Mouse (Mus musculus): ENCODE measurements around the gene Tmem213. TPM values are rescaled to one million over a fixed set of nuclear protein-coding genes. Genes with fewer than 3 reads are reported as not detected.

Gene Tmem213
- polyA plus RNA-seq, 1 experiment from 2014 or later: not detected

DNA sequence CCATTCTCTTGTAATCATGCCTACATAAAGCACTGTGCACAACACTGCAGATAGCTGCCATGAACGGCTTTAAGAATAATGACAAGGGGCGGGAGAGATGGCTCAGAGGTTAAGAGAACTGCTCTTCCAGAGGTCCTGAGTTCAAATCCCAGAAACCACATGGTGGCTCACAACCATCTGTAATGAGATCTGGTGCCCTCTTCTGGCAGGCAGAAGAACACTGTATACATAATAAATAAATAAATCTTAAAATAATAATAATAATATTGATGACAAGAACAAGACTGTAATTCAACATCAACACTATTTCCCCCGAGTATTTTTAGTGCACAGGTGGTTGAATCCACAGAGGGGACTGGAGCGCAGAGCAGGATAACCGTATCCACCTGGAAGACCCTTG lies 47.1 kb downstream of the Tmem213 start:
- H3K27me3 ChIP-seq (ENCODE audit: control insufficient read depth, insufficient read depth, low read length): no peaks in the 10 kb centered on the region
- H3K36me3 ChIP-seq (ENCODE audit: control insufficient read depth, insufficient read depth, low read length): no peaks in the 10 kb centered on the region
- H3K4me1 ChIP-seq (ENCODE audit: control insufficient read depth in 2 of 2, insufficient read depth in 2 of 2, low read length in 2 of 2): peaks cover 8% of the 10 kb centered on the region in 2 experiments
- H3K4me3 ChIP-seq (ENCODE audit: control insufficient read depth in 1 of 2, insufficient read depth in 1 of 2, low read depth in 1 of 2, low read length in 2 of 2): no peak overlapping the region
- H3K27ac ChIP-seq (replicated peaks in 1 of 2; ENCODE audit: control insufficient read depth in 1 of 2, insufficient read depth in 1 of 2, low read depth in 2 of 2, low read length in 2 of 2): no peak overlapping the region
- 87% methylated on average over 5 of the region's 5 CpGs for WGBS
- no peak overlapping the region for H3K4me2 ChIP-seq (ENCODE audit: low read length)
- H3K9ac ChIP-seq (ENCODE audit: low read length): no peak overlapping the region
- ATAC-seq (ENCODE audit: insufficient number of reproducible peaks, insufficient read depth, low FRiP score, low read depth): no peak
- no peaks in the 10 kb centered on the region for H3K9me3 ChIP-seq (ENCODE audit: control insufficient read depth, low read length)

- Histone ChIP-seq H3K9me3 (ENCODE audit: control insufficient read depth, low read length) (no peaks in the 10 kb centered on the region), H3K4me3 (ENCODE audit: control insufficient read depth in 1 of 2, insufficient read depth in 1 of 2, low read depth in 1 of 2, low read length in 2 of 2) (no peak overlapping the region), H3K4me2 (ENCODE audit: low read length) (no peak overlapping the region), H3K4me1 (ENCODE audit: control insufficient read depth in 2 of 2, insufficient read depth in 2 of 2, low read length in 2 of 2) (no peaks in the 10 kb centered on the region), H3K27ac (replicated peaks in 1 of 2; ENCODE audit: control insufficient read depth in 1 of 2, insufficient read depth in 1 of 2, low read depth in 2 of 2, low read length in 2 of 2) (no peak overlapping the region), H3K27me3 (ENCODE audit: control insufficient read depth, insufficient read depth, low read length) (no peaks in the 10 kb centered on the region), H3K36me3 (ENCODE audit: control insufficient read depth, insufficient read depth, low read length) (no peaks in the 10 kb centered on the region), H3K9ac (ENCODE audit: low read length) (no peak overlapping the region)
- ATAC-seq (ENCODE audit: insufficient number of reproducible peaks, insufficient read depth, low FRiP score, low read depth): no peak
- WGBS: 88% methylated on average over 16 of the region's 16 CpGs
These were observed 48.9 kb downstream of the Tmem213 start for GRCm38 (mm10) chr6:38157925-38158324.

- no peaks in the 10 kb centered on the region for H3K4me1 ChIP-seq (ENCODE audit: control insufficient read depth in 2 of 2, insufficient read depth in 2 of 2, low read length in 2 of 2)
- WGBS: 84% methylated on average over 4 of the region's 4 CpGs
- no peaks in the 10 kb centered on the region for H3K27me3 ChIP-seq (ENCODE audit: control insufficient read depth, insufficient read depth, low read length)
- H3K4me3 ChIP-seq (ENCODE audit: control insufficient read depth in 1 of 2, insufficient read depth in 1 of 2, low read depth in 1 of 2, low read length in 2 of 2): no peak overlapping the region
- no peak for ATAC-seq (ENCODE audit: insufficient number of reproducible peaks, insufficient read depth, low FRiP score, low read depth)
- H3K9me3 ChIP-seq (ENCODE audit: control insufficient read depth, low read length): no peaks in the 10 kb centered on the region
- no peak overlapping the region for H3K27ac ChIP-seq (replicated peaks in 1 of 2; ENCODE audit: control insufficient read depth in 1 of 2, insufficient read depth in 1 of 2, low read depth in 2 of 2, low read length in 2 of 2)
- no peak overlapping the region for H3K4me2 ChIP-seq (ENCODE audit: low read length)
- H3K36me3 ChIP-seq (ENCODE audit: control insufficient read depth, insufficient read depth, low read length): no peaks in the 10 kb centered on the region
- no peak overlapping the region for H3K9ac ChIP-seq (ENCODE audit: low read length)
These were observed 50.5 kb downstream of the Tmem213 start for GRCm38 (mm10) chr6:38159576-38159975.

DNA sequence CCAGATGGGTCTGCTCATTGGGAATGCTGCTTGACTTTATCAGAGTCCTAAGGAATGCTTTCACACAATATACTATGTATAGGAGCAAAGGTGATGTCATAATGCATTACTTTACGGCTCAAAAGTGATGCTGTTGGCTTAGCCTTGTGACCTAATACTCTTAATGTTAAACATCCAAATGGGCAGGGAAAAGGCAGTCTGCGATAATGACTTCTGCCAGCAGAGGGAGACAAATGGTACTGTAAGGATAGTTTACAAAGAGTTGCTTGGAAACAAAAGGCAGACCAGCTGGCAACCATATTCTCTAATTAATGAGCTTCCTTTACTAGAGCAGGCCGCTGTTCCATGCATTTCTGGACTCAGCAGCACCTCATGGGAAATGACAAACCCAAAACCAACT lies 51.0 kb downstream of the Tmem213 start:
- Histone ChIP-seq H3K27me3 (ENCODE audit: control insufficient read depth, insufficient read depth, low read length) (no peaks in the 10 kb centered on the region), H3K27ac (replicated peaks in 1 of 2; ENCODE audit: control insufficient read depth in 1 of 2, insufficient read depth in 1 of 2, low read depth in 2 of 2, low read length in 2 of 2) (no peak overlapping the region), H3K36me3 (ENCODE audit: control insufficient read depth, insufficient read depth, low read length) (no peaks in the 10 kb centered on the region), H3K4me1 (ENCODE audit: control insufficient read depth in 2 of 2, insufficient read depth in 2 of 2, low read length in 2 of 2) (no peaks in the 10 kb centered on the region), H3K4me2 (ENCODE audit: low read length) (no peak overlapping the region), H3K4me3 (ENCODE audit: control insufficient read depth in 1 of 2, insufficient read depth in 1 of 2, low read depth in 1 of 2, low read length in 2 of 2) (no peak overlapping the region), H3K9me3 (ENCODE audit: control insufficient read depth, low read length) (no peaks in the 10 kb centered on the region), H3K9ac (ENCODE audit: low read length) (no peak overlapping the region)
- ATAC-seq (ENCODE audit: insufficient number of reproducible peaks, insufficient read depth, low FRiP score, low read depth): no peak
- 15% methylated on average over 3 of the region's 3 CpGs for WGBS

DNA sequence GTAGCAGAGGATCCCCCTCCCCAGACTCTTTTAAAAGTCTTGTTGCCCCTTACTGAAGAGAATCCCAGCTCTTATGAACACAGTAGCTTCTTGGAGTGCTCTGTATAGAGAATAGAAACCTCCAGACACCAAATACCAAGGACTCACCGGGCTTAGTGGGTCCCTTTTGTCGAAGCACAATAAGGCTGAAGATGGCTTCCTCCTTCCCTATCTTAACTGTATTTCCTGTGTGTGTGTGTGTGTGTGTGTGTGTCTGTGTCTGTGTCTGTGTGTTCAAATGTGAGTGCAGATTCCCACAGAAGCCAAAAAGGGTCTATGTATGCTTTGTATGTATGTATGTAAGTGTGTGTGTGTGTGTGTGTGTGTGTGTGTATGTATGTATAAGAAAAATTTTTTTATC lies 51.5 kb downstream of the Tmem213 start:
- Histone ChIP-seq H3K4me2 (ENCODE audit: low read length) (no peak overlapping the region), H3K4me1 (ENCODE audit: control insufficient read depth in 2 of 2, insufficient read depth in 2 of 2, low read length in 2 of 2) (no peaks in the 10 kb centered on the region), H3K4me3 (ENCODE audit: control insufficient read depth in 1 of 2, insufficient read depth in 1 of 2, low read depth in 1 of 2, low read length in 2 of 2) (no peak overlapping the region), H3K9ac (ENCODE audit: low read length) (no peak overlapping the region), H3K27me3 (ENCODE audit: control insufficient read depth, insufficient read depth, low read length) (no peaks in the 10 kb centered on the region), H3K9me3 (ENCODE audit: control insufficient read depth, low read length) (no peaks in the 10 kb centered on the region), H3K27ac (replicated peaks in 1 of 2; ENCODE audit: control insufficient read depth in 1 of 2, insufficient read depth in 1 of 2, low read depth in 2 of 2, low read length in 2 of 2) (no peak overlapping the region; a peak in 1 of 4 replicates), H3K36me3 (ENCODE audit: control insufficient read depth, insufficient read depth, low read length) (no peaks in the 10 kb centered on the region)
- 47% methylated on average over 2 of the region's 2 CpGs for WGBS
- ATAC-seq (ENCODE audit: insufficient number of reproducible peaks, insufficient read depth, low FRiP score, low read depth): no peak

- no peaks in the 10 kb centered on the region for H3K9me3 ChIP-seq (ENCODE audit: control insufficient read depth, low read length)
- H3K36me3 ChIP-seq (ENCODE audit: control insufficient read depth, insufficient read depth, low read length): no peaks in the 10 kb centered on the region
- no peaks in the 10 kb centered on the region for H3K4me1 ChIP-seq (ENCODE audit: control insufficient read depth in 2 of 2, insufficient read depth in 2 of 2, low read length in 2 of 2)
- H3K9ac ChIP-seq (ENCODE audit: low read length): no peak overlapping the region
- WGBS: 73% methylated on average over 14 of the region's 14 CpGs
- no peaks in the 10 kb centered on the region for H3K27me3 ChIP-seq (ENCODE audit: control insufficient read depth, insufficient read depth, low read length)
- H3K27ac ChIP-seq (replicated peaks in 1 of 2; ENCODE audit: control insufficient read depth in 1 of 2, insufficient read depth in 1 of 2, low read depth in 2 of 2, low read length in 2 of 2): no peak overlapping the region
- ATAC-seq (ENCODE audit: insufficient number of reproducible peaks, insufficient read depth, low FRiP score, low read depth): no peak
- H3K4me2 ChIP-seq (ENCODE audit: low read length): no peak overlapping the region
- H3K4me3 ChIP-seq (ENCODE audit: control insufficient read depth in 1 of 2, insufficient read depth in 1 of 2, low read depth in 1 of 2, low read length in 2 of 2): no peak overlapping the region
These were observed 53.9 kb downstream of the Tmem213 start for GRCm38 (mm10) chr6:38162825-38163504.

- WGBS: 86% methylated on average over 6 of the region's 6 CpGs
- Histone ChIP-seq H3K27ac (replicated peaks in 1 of 2; ENCODE audit: control insufficient read depth in 1 of 2, insufficient read depth in 1 of 2, low read depth in 2 of 2, low read length in 2 of 2) (no peak overlapping the region), H3K9me3 (ENCODE audit: control insufficient read depth, low read length) (no peaks in the 10 kb centered on the region), H3K4me1 (ENCODE audit: control insufficient read depth in 2 of 2, insufficient read depth in 2 of 2, low read length in 2 of 2) (no peaks in the 10 kb centered on the region), H3K36me3 (ENCODE audit: control insufficient read depth, insufficient read depth, low read length) (0 out of 2 replicates have a peak, but pooled peaks cover 2% of the 10 kb centered on the region), H3K4me3 (ENCODE audit: control insufficient read depth in 1 of 2, insufficient read depth in 1 of 2, low read depth in 1 of 2, low read length in 2 of 2) (no peak overlapping the region), H3K9ac (ENCODE audit: low read length) (no peak overlapping the region), H3K27me3 (ENCODE audit: control insufficient read depth, insufficient read depth, low read length) (no peaks in the 10 kb centered on the region), H3K4me2 (ENCODE audit: low read length) (no peak overlapping the region)
- no peak for ATAC-seq (ENCODE audit: insufficient number of reproducible peaks, insufficient read depth, low FRiP score, low read depth)
These were observed 55.6 kb downstream of the Tmem213 start for GRCm38 (mm10) chr6:38164705-38165104.

DNA sequence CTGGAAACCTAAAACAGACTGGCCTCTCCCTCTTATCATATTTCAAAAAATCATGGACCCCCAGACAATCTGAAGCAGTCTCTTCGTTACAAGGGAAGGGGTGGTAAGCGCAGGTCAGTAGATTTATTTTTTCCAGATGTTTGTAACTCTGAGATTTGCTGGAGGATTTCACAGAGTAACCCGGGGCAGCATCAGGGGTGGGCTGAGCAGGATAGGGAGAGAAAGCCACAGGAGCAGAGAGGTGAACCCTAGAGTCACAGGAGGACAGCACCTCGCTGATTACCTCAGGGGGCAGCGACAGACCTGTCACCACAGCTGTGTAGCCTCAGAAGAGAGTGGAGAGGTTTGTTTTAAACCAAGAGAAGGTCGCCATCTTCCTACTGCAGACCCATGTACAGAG lies 56.3 kb downstream of the Tmem213 start:
- Histone ChIP-seq H3K4me2 (ENCODE audit: low read length) (no peak overlapping the region), H3K4me3 (ENCODE audit: control insufficient read depth in 1 of 2, insufficient read depth in 1 of 2, low read depth in 1 of 2, low read length in 2 of 2) (no peak overlapping the region), H3K27ac (replicated peaks in 1 of 2; ENCODE audit: control insufficient read depth in 1 of 2, insufficient read depth in 1 of 2, low read depth in 2 of 2, low read length in 2 of 2) (no peak overlapping the region), H3K27me3 (ENCODE audit: control insufficient read depth, insufficient read depth, low read length) (no peaks in the 10 kb centered on the region), H3K9ac (ENCODE audit: low read length) (no peak overlapping the region), H3K9me3 (ENCODE audit: control insufficient read depth, low read length) (no peaks in the 10 kb centered on the region), H3K4me1 (ENCODE audit: control insufficient read depth in 2 of 2, insufficient read depth in 2 of 2, low read length in 2 of 2) (no peaks in the 10 kb centered on the region), H3K36me3 (ENCODE audit: control insufficient read depth, insufficient read depth, low read length) (0 out of 2 replicates have a peak, but pooled peaks cover 7% of the 10 kb centered on the region)
- 66% methylated on average over 6 of the region's 6 CpGs for WGBS
- no peak for ATAC-seq (ENCODE audit: insufficient number of reproducible peaks, insufficient read depth, low FRiP score, low read depth)
